Mouse (Mus musculus): Measurements from ENCODE around the gene H1foo. TPM values are rescaled to one million over a fixed set of nuclear protein-coding genes. Genes with fewer than 3 reads are reported as not detected.

The H1foo gene
- polyA plus RNA-seq, 1 experiment, result not detected

GRCm38 (mm10) chr6:115908421-115908982, 36.2 kb upstream of the H1foo start:
- 55% methylated on average over 6 of the region's 6 CpGs for WGBS
- H3K4me3 ChIP-seq (replicated peaks; ENCODE audit: extremely low read depth, low read depth, low read length), result no peak overlapping the region
- H3K4me1 ChIP-seq (ENCODE audit: control insufficient read depth, insufficient read depth, low read length), result peaks cover 35% of the 10 kb centered on the region
- no peak for DNase-seq
- no peak for TF ChIP-seq CTCF (IDR thresholded peaks at IDR 0.05; ENCODE audit: insufficient read depth, low read length)
- no peak for TF ChIP-seq POLR2A (IDR thresholded peaks at IDR 0.05; ENCODE audit: borderline replicate concordance, extremely low read depth, low read depth, low read length)

GRCm38 (mm10) chr6:115909052-115909451, 35.7 kb upstream of the H1foo start:
- no peak for DNase-seq
- TF ChIP-seq POLR2A (IDR thresholded peaks at IDR 0.05; ENCODE audit: borderline replicate concordance, extremely low read depth, low read depth, low read length) (no peak), CTCF (IDR thresholded peaks at IDR 0.05; ENCODE audit: insufficient read depth, low read length) (no peak)
- peaks cover 35% of the 10 kb centered on the region for H3K4me1 ChIP-seq (ENCODE audit: control insufficient read depth, insufficient read depth, low read length)
- WGBS, result 88% methylated on average over 3 of the region's 3 CpGs
- no peak overlapping the region for H3K4me3 ChIP-seq (replicated peaks; ENCODE audit: extremely low read depth, low read depth, low read length)

GRCm38 (mm10) chr6:115909940-115910339, 34.8 kb upstream of the H1foo start:
- no peak overlapping the region for H3K4me3 ChIP-seq (replicated peaks; ENCODE audit: extremely low read depth, low read depth, low read length)
- TF ChIP-seq CTCF (IDR thresholded peaks at IDR 0.05; ENCODE audit: insufficient read depth, low read length) (no peak), POLR2A (IDR thresholded peaks at IDR 0.05; ENCODE audit: borderline replicate concordance, extremely low read depth, low read depth, low read length) (peak; percentile 17; the same call in 1 of the 2 replicates)
- DNase-seq, result peak; percentile 45
- 37% methylated on average over 8 of the region's 8 CpGs for WGBS
- peaks cover 30% of the 10 kb centered on the region for H3K4me1 ChIP-seq (ENCODE audit: control insufficient read depth, insufficient read depth, low read length)

GRCm38 (mm10) chr6:115911763-115912162, 33.0 kb upstream of the H1foo start:
- 72% methylated on average over 6 of the region's 6 CpGs for WGBS
- no peak overlapping the region for H3K4me3 ChIP-seq (replicated peaks; ENCODE audit: extremely low read depth, low read depth, low read length)
- peaks cover 29% of the 10 kb centered on the region for H3K4me1 ChIP-seq (ENCODE audit: control insufficient read depth, insufficient read depth, low read length)
- TF ChIP-seq CTCF (IDR thresholded peaks at IDR 0.05; ENCODE audit: insufficient read depth, low read length), result no peak
- TF ChIP-seq POLR2A (IDR thresholded peaks at IDR 0.05; ENCODE audit: borderline replicate concordance, extremely low read depth, low read depth, low read length), result no peak
- no peak for DNase-seq

GRCm38 (mm10) chr6:115913482-115913881, 31.3 kb upstream of the H1foo start:
- WGBS, result 90% methylated on average over 10 of the region's 10 CpGs
- H3K4me3 ChIP-seq (replicated peaks; ENCODE audit: extremely low read depth, low read depth, low read length), result no peak overlapping the region
- DNase-seq, result no peak
- TF ChIP-seq CTCF (IDR thresholded peaks at IDR 0.05; ENCODE audit: insufficient read depth, low read length) (no peak), POLR2A (IDR thresholded peaks at IDR 0.05; ENCODE audit: borderline replicate concordance, extremely low read depth, low read depth, low read length) (no peak)
- H3K4me1 ChIP-seq (ENCODE audit: control insufficient read depth, insufficient read depth, low read length), result peaks cover 29% of the 10 kb centered on the region

- Histone ChIP-seq H3K4me1 (ENCODE audit: control insufficient read depth, insufficient read depth, low read length) (peaks cover 23% of the 10 kb centered on the region), H3K4me3 (replicated peaks; ENCODE audit: extremely low read depth, low read depth, low read length) (no peak overlapping the region)
- no peak for TF ChIP-seq CTCF (IDR thresholded peaks at IDR 0.05; ENCODE audit: insufficient read depth, low read length)
- no peak for TF ChIP-seq POLR2A (IDR thresholded peaks at IDR 0.05; ENCODE audit: borderline replicate concordance, extremely low read depth, low read depth, low read length)
- 92% methylated on average over 15 of the region's 15 CpGs for WGBS
- DNase-seq, result no peak
Observed at GRCm38 (mm10) chr6:115914511-115915202, 30.1 kb upstream of the H1foo start.

GRCm38 (mm10) chr6:115915601-115916445, 28.9 kb upstream of the H1foo start:
- 55% methylated on average over 17 of the region's 17 CpGs for WGBS
- no peak overlapping the region for H3K4me3 ChIP-seq (replicated peaks; ENCODE audit: extremely low read depth, low read depth, low read length)
- DNase-seq, result no peak
- H3K4me1 ChIP-seq (ENCODE audit: control insufficient read depth, insufficient read depth, low read length), result peaks cover 17% of the 10 kb centered on the region
- TF ChIP-seq CTCF (IDR thresholded peaks at IDR 0.05; ENCODE audit: insufficient read depth, low read length) (no peak), POLR2A (IDR thresholded peaks at IDR 0.05; ENCODE audit: borderline replicate concordance, extremely low read depth, low read depth, low read length) (no peak)

GRCm38 (mm10) chr6:115916611-115917010, 28.1 kb upstream of the H1foo start:
- Histone ChIP-seq H3K4me1 (ENCODE audit: control insufficient read depth, insufficient read depth, low read length) (peaks cover 10% of the 10 kb centered on the region), H3K4me3 (replicated peaks; ENCODE audit: extremely low read depth, low read depth, low read length) (no peak overlapping the region)
- no peak for DNase-seq
- WGBS, result 59% methylated on average over 5 of the region's 5 CpGs
- no peak for TF ChIP-seq POLR2A (IDR thresholded peaks at IDR 0.05; ENCODE audit: borderline replicate concordance, extremely low read depth, low read depth, low read length)
- TF ChIP-seq CTCF (IDR thresholded peaks at IDR 0.05; ENCODE audit: insufficient read depth, low read length), result no peak

- peaks cover 8% of the 10 kb centered on the region for H3K4me1 ChIP-seq (ENCODE audit: control insufficient read depth, insufficient read depth, low read length)
- WGBS, result 90% methylated on average over 1 of the region's 1 CpGs
- no peak for DNase-seq
- no peak overlapping the region for H3K4me3 ChIP-seq (replicated peaks; ENCODE audit: extremely low read depth, low read depth, low read length)
- no peak for TF ChIP-seq CTCF (IDR thresholded peaks at IDR 0.05; ENCODE audit: insufficient read depth, low read length)
- TF ChIP-seq POLR2A (IDR thresholded peaks at IDR 0.05; ENCODE audit: borderline replicate concordance, extremely low read depth, low read depth, low read length), result no peak
Observed at GRCm38 (mm10) chr6:115918615-115919014, 26.1 kb upstream of the H1foo start.
